Mouse (Mus musculus) heart, embryonic 14.5 days (tissue): ENCODE data around the gene Slc25a34. TPM values are rescaled to one million over a fixed set of nuclear protein-coding genes. Genes with fewer than 3 reads are reported as not detected.

Source experiments
- ATAC-seq: fragments of 200-750 bp; cut with Nextera tagmentation; 2 replicates; pipeline ENCODE4 v1.8.0; 2017; ENCODE audit warnings: low read depth, moderate TSS enrichment; ENCODE audit not compliant: insufficient number of reproducible peaks, insufficient read depth, low FRiP score
- H3K27ac ChIP-seq, 2 experiments: fragments of 200-500 bp in 1 of 2; fragments of 300-500 bp in 1 of 2; sonication (generic) in 1 of 2; replicated peaks in 1 of 2; 2 replicates each; pipeline ENCODE4 v1.5.1; 2012 to 2014; ENCODE audit warnings: low read depth in 2 of 2, low read length in 2 of 2, control low read depth in 1 of 2, mild to moderate bottlenecking in 1 of 2, mixed read lengths in 1 of 2; ENCODE audit not compliant: control insufficient read depth in 1 of 2, insufficient read depth in 1 of 2
- H3K27me3 ChIP-seq: fragments of 300-500 bp; sonication (generic); 2 replicates; pipeline ENCODE4 v1.6.1; 2014; ENCODE audit warnings: mild to moderate bottlenecking, low read length, control low read depth; ENCODE audit not compliant: control insufficient read depth, insufficient read depth
- H3K36me3 ChIP-seq: fragments of 300-500 bp; sonication (generic); 2 replicates; pipeline ENCODE4 v1.6.1; 2014; ENCODE audit warnings: mild to moderate bottlenecking, control low read depth, low read length, mixed read lengths; ENCODE audit not compliant: control insufficient read depth, insufficient read depth
- H3K4me1 ChIP-seq, 2 experiments: fragments of 200-500 bp in 1 of 2; fragments of 300-500 bp in 1 of 2; sonication (generic) in 1 of 2; 2 replicates each; pipeline ENCODE4 v1.6.1; 2012 to 2014; ENCODE audit warnings: low read length in 2 of 2, control low read depth in 1 of 2, mixed read lengths in 1 of 2; ENCODE audit not compliant: control insufficient read depth in 2 of 2, insufficient read depth in 2 of 2
- H3K4me2 ChIP-seq: fragments of 300-500 bp; sonication (generic); 2 replicates; pipeline ENCODE4 v1.6.1; 2014; ENCODE audit warnings: mild to moderate bottlenecking, low read length
- H3K4me3 ChIP-seq, 2 experiments: fragments of 200-500 bp in 1 of 2; fragments of 300-500 bp in 1 of 2; sonication (generic) in 1 of 2; 2 replicates each; pipeline ENCODE4 v1.5.1; 2012 to 2014; ENCODE audit warnings: low read length in 2 of 2, mild to moderate bottlenecking in 2 of 2, control low read depth in 1 of 2, low read depth in 1 of 2, moderate library complexity in 1 of 2; ENCODE audit not compliant: control insufficient read depth in 1 of 2, insufficient read depth in 1 of 2
- H3K9ac ChIP-seq: fragments of 300-500 bp; sonication (generic); 2 replicates; pipeline ENCODE4 v1.6.1; 2014; ENCODE audit warnings: mild to moderate bottlenecking, low read length
- H3K9me3 ChIP-seq: fragments of 300-500 bp; sonication (generic); 2 replicates; pipeline ENCODE4 v1.6.1; 2016; ENCODE audit warnings: low read length, control low read depth; ENCODE audit not compliant: control insufficient read depth
- WGBS: fragments of 180-500 bp; shearing (Covaris S2); extraction: QIAGEN DNeasy Blood & Tissue Kit; methylation state at CpG from one replicate; pipeline ENCODE4 v1.1.7; 2014; 5-methylcytosine and 5-hydroxymethylcytosine counted together
- polyA plus RNA-seq: library from polyadenylated mRNA; unstranded; fragments of >200 nt; fragmentation: Nextera tagmentation; extraction: Ambion mirVana; gene quantifications from 2 replicates; pipeline ENCODE4 v1.2.1, GENCODE M21; 2014

Gene Slc25a34
- polyA plus RNA-seq, 1 experiment from 2014 or later, result 0.19 TPM

GRCm38 (mm10) chr4:141630021-141630420, 6.4 kb upstream of the Slc25a34 start:
- ATAC-seq, result no peak
- H3K9me3 ChIP-seq, result no peaks in the 10 kb centered on the region
- no peak overlapping the region for H3K4me3 ChIP-seq
- H3K27me3 ChIP-seq, result no peaks in the 10 kb centered on the region
- peaks cover 97% of the 10 kb centered on the region for H3K36me3 ChIP-seq
- H3K4me2 ChIP-seq, result no peak overlapping the region
- no peak overlapping the region for H3K9ac ChIP-seq
- H3K27ac ChIP-seq, result no peak overlapping the region
- whole genome bisulfite sequencing, result 92% methylated on average over 11 of the region's 11 CpGs
- peaks cover 0 to 8% of the 10 kb centered on the region in 2 experiments; a peak in 3 of 4 replicates for H3K4me1 ChIP-seq

DNA sequence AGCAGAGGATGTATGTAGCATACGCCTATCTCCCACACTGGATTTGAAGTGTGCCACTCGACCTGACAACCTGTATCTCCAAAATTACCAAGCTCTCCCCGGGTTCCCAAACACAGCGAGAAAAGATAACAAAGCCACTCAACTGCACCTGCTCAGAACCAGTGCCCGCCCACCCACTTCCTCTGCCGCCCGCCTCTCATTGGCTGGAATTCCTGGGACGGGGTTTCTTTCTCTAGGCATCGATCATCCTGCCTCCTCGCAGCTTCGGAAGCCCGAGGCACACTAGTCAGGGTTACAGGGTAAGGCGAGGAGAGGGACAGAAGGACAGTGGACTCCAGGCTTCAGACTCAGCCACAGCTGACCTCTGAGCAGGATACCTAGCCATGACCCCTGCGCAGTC, 5.0 kb upstream of the Slc25a34 start:
- Histone ChIP-seq H3K27ac (no peak overlapping the region), H3K4me2 (no peak overlapping the region), H3K27me3 (no peaks in the 10 kb centered on the region), H3K36me3 (peaks cover 83% of the 10 kb centered on the region), H3K4me1 (peaks cover 7 to 15% of the 10 kb centered on the region in 2 experiments), H3K9ac (no peak overlapping the region), H3K4me3 (no peak overlapping the region), H3K9me3 (no peaks in the 10 kb centered on the region)
- 72% methylated on average over 14 of the region's 14 CpGs for WGBS
- ATAC-seq, result no peak

DNA sequence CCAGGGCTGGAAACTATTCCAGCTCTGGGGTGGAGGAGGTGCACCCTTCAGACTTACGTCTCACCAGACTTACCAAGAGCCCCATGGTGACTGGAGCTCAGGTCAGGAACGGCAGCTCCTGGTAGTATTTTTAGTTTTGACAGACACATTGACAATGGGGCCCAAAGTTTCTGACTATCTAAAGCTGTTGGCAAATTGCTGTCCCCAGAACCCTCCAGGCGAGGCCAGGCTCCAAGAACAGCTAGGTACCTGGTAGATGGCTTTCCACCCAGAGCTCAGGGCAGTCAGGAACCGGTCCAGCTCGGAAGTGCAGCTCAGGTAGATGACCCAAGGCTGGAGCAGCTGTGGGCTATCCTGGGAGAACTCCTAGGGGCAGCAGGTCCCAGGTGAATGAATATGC, 3.9 kb upstream of the Slc25a34 start:
- ATAC-seq, result no peak
- Histone ChIP-seq H3K36me3 (peaks cover 72% of the 10 kb centered on the region), H3K4me1 (peaks cover 14 to 21% of the 10 kb centered on the region in 2 experiments), H3K4me2 (no peak overlapping the region), H3K4me3 (no peak overlapping the region), H3K27ac (no peak overlapping the region; a peak in 1 of 4 replicates), H3K9ac (no peak overlapping the region), H3K9me3 (no peaks in the 10 kb centered on the region), H3K27me3 (no peaks in the 10 kb centered on the region)
- WGBS, result 59% methylated on average over 5 of the region's 5 CpGs

DNA sequence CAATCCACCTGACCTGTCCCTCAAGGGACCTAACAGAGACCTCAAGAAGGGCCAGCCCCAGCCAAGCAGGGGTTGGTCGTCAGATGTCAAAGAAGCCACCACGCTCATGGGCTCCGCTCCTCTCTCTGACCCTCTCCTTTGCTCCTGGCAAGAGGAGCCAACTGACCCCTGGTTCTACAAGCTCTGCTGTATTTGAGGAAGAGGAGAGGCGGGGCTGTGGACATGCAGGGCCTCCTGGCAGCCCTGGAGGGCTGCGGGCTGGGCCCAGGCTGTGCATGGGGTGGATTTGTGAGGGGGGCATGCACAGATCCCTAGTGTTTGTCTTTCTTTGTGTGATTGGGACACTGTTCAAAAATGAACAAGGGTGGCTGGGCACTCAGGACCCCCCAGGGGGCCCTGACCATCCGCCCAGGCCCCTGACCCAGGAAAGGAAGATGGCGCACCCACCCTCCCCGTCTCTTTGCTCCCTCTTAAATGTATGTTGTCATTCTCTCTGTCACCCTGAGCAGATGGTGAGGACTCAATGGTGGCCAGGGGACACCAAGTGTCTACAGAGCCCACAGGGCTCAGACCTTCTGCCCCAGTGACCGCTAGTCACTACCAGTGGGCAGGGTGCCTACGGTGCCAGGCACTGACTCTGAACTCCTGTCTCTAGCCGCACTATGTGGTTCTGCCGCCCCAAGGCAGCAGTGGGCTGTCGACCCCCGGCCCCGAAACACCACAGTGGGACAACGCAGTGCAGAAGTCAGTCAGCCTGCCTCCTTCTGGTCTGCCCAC, 2.3 kb upstream of the Slc25a34 start:
- Histone ChIP-seq H3K9ac (no peak overlapping the region), H3K27me3 (no peaks in the 10 kb centered on the region), H3K4me2 (no peak overlapping the region), H3K9me3 (no peaks in the 10 kb centered on the region), H3K36me3 (peaks cover 56% of the 10 kb centered on the region), H3K27ac (no peak overlapping the region), H3K4me3 (no peak overlapping the region), H3K4me1 (peaks cover 14 to 21% of the 10 kb centered on the region in 2 experiments)
- WGBS, result 93% methylated on average over 16 of the region's 16 CpGs
- ATAC-seq, result no peak

GRCm38 (mm10) chr4:141624983-141625773, 1.6 kb upstream of the Slc25a34 start:
- 79% methylated on average over 19 of the region's 19 CpGs for WGBS
- Histone ChIP-seq H3K4me2 (no peak overlapping the region), H3K9ac (no peak overlapping the region), H3K36me3 (peaks cover 48% of the 10 kb centered on the region), H3K27ac (no peak overlapping the region), H3K27me3 (no peaks in the 10 kb centered on the region), H3K4me1 (peaks cover 14 to 21% of the 10 kb centered on the region in 2 experiments), H3K9me3 (no peaks in the 10 kb centered on the region), H3K4me3 (no peak overlapping the region)
- ATAC-seq, result no peak

- WGBS, result 88% methylated on average over 8 of the region's 8 CpGs
- peaks cover 38% of the 10 kb centered on the region for H3K36me3 ChIP-seq
These were observed 513 bp upstream of the Slc25a34 start for GRCm38 (mm10) chr4:141624134-141624533.

DNA sequence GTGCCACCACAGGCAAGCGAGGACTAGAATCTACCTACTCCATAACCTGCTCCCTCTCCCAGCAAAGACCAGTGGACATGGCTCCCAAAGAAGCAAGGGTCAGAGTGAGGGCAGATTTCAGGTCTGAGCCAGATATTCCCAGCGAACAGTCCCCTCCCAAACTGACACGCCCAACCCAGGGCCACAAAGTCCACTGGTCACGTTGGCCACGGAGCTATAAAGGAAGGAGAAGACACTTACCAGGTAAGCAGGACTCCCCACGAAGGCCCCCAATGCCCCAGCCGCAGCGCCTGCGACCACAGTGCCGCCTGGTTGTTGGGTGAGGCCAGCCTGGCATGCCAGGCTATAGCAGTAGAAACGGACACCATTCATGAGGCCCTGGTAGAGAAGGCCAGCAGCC, 584 bp downstream of the Slc25a34 start:
- WGBS, result 87% methylated on average over 11 of the region's 11 CpGs

More at GRCm38 (mm10) chr4:141624134-141624533, 513 bp upstream of the Slc25a34 start:
- no peak overlapping the region for H3K4me2 ChIP-seq
- peaks cover 14 to 21% of the 10 kb centered on the region in 2 experiments for H3K4me1 ChIP-seq
- ATAC-seq, result no peak
- no peaks in the 10 kb centered on the region for H3K9me3 ChIP-seq
- H3K27ac ChIP-seq, result peak overlapping the region; percentile 29 to 65
- no peaks in the 10 kb centered on the region for H3K27me3 ChIP-seq
- H3K4me3 ChIP-seq, result no peak overlapping the region
- H3K9ac ChIP-seq, result no peak overlapping the region

More for the DNA sequence above, 584 bp downstream of the Slc25a34 start:
- H3K9me3 ChIP-seq, result no peaks in the 10 kb centered on the region
- 0 out of 2 replicates have a peak overlapping the region, but pooled peaks have one; percentile 4 for H3K9ac ChIP-seq
- H3K36me3 ChIP-seq, result peaks cover 27% of the 10 kb centered on the region
- H3K4me1 ChIP-seq, result peaks cover 16 to 28% of the 10 kb centered on the region in 2 experiments
- no peak for ATAC-seq
- peak overlapping the region in 1 of 2 experiments; percentile 65; a peak in 1 of 4 replicates for H3K27ac ChIP-seq
- H3K4me3 ChIP-seq, result no peak overlapping the region
- H3K4me2 ChIP-seq, result no peak overlapping the region
- no peaks in the 10 kb centered on the region for H3K27me3 ChIP-seq
